Mouse (Mus musculus) testis, adult 2 months (tissue): ENCODE measurements around the gene Abcg8.

ENCODE experiments used
- CTCF ChIP-seq: fragments of 200-500 bp; IDR thresholded peaks from 2 replicates; pipeline ENCODE4 v1.5.1; 2012; ENCODE audit warnings: low read depth, mild to moderate bottlenecking, inconsistent platforms, low read length, moderate library complexity; ENCODE audit not compliant: control insufficient read depth, insufficient read depth, insufficient replicate concordance
- POLR2A ChIP-seq: fragments of 200-500 bp; IDR thresholded peaks from 2 replicates; pipeline ENCODE4 v1.6.1; 2012; ENCODE audit warnings: low read depth, mild to moderate bottlenecking, inconsistent platforms, low read length, moderate library complexity; ENCODE audit not compliant: control insufficient read depth

DNA sequence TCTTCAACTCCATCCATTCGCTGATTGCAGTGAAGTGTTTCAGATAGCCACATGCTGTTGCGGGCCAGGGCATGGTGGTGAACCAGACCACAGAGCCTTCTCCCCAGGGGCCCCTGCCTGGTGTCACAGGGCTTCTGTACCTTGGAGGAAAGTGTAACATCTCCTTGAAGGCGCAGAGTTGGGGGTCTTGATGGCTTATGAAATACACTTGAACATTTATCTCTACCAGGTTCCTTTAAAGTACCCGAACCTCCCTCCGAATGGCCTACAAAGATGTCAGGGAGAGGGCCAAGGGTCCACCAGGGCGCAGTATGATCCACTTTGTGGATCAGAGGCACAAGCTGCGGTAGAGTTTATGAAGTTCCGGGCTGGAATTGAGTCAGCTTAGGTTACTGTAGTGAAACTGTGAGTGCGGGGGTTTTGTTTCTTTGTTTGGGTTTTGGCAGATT is 49.2 kb upstream of the Abcg8 start:
- TF ChIP-seq CTCF (no peak), POLR2A (no peak)
